Mouse (Mus musculus) MEL (cell line): ENCODE measurements around the gene Chd3.

Source experiments
- CTCF ChIP-seq, 3 experiments: IDR thresholded peaks in 2 of 3; conservative IDR thresholded peaks in 1 of 3; 2 replicates each; pipeline ENCODE4 v1.5.1; 2011 to 2012; ENCODE audit warnings: low read length in 3 of 3, low read depth in 2 of 3, mild to moderate bottlenecking in 2 of 3, improper control_type of control experiment in 1 of 3, inconsistent platforms in 1 of 3, mixed read lengths in 1 of 3, moderate library complexity in 1 of 3; ENCODE audit not compliant: control insufficient read depth in 1 of 3, insufficient read depth in 1 of 3, poor library complexity in 1 of 3, severe bottlenecking in 1 of 3
- ELF1 ChIP-seq: IDR thresholded peaks from 2 replicates; pipeline ENCODE4 v1.6.1; 2014; ENCODE audit warnings: low read depth, mild to moderate bottlenecking, inconsistent platforms, low read length, improper control_type of control experiment, moderate library complexity
- ETS1 ChIP-seq: IDR thresholded peaks from 2 replicates; pipeline ENCODE4 v1.6.1; 2012; ENCODE audit warnings: low read depth, mild to moderate bottlenecking, inconsistent platforms, low read length, improper control_type of control experiment, moderate library complexity
- HCFC1 ChIP-seq: IDR thresholded peaks from 2 replicates; pipeline ENCODE4 v1.6.1; 2012; ENCODE audit warnings: low read depth, mild to moderate bottlenecking, inconsistent platforms, low read length, improper control_type of control experiment, moderate library complexity
- POLR2A ChIP-seq, 2 experiments: IDR thresholded peaks; 2 replicates each; pipeline ENCODE4 v1.6.1; 2011 to 2012; ENCODE audit warnings: low read length in 2 of 2, mild to moderate bottlenecking in 2 of 2, control low read depth in 1 of 2, improper control_type of control experiment in 1 of 2, low read depth in 1 of 2, moderate library complexity in 1 of 2; ENCODE audit not compliant: control insufficient read depth in 1 of 2, insufficient read depth in 1 of 2, poor library complexity in 1 of 2
- TAL1 ChIP-seq: IDR thresholded peaks from 2 replicates; pipeline ENCODE4 v1.6.1; 2012; ENCODE audit warnings: mild to moderate bottlenecking, inconsistent platforms, low read length, moderate library complexity, mixed read lengths

DNA sequence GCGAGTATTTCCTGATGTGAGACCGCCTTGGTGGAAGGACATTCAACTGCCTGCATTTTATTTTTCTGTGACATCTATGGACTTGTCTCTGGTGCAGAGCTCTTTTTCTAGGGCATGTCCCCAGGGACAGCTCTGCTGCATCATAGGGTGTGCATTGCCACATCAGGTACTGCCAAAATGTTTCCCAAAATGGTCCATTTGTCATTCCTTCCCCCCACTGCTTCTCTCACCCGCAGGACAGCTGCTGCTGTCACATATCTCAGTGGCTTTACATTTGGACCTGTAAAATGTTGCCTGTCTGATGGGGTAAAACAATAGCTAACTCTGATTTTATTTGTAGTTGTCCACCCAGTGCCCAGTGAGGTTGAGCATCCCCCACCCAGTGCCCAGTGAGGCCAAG is 73.9 kb downstream of the Chd3 start:
- TF ChIP-seq CTCF (IDR thresholded peaks at IDR 0.05 in 2 of 3, conservative IDR thresholded peaks at IDR 0.05 in 1 of 3; ENCODE audit: control insufficient read depth in 1 of 3, insufficient read depth in 1 of 3, low read depth in 2 of 3, low read length in 3 of 3, poor library complexity in 1 of 3, severe bottlenecking in 1 of 3) (no peak), HCFC1 (no peak), POLR2A (IDR thresholded peaks at IDR 0.05; ENCODE audit: control insufficient read depth in 1 of 2, insufficient read depth in 1 of 2, low read depth in 1 of 2, low read length in 2 of 2, poor library complexity in 1 of 2) (no peak), ELF1 (no peak), TAL1 (no peak), ETS1 (no peak)
